Mouse (Mus musculus): ENCODE measurements around the gene Sema5a.

Sema5a gene

DNA sequence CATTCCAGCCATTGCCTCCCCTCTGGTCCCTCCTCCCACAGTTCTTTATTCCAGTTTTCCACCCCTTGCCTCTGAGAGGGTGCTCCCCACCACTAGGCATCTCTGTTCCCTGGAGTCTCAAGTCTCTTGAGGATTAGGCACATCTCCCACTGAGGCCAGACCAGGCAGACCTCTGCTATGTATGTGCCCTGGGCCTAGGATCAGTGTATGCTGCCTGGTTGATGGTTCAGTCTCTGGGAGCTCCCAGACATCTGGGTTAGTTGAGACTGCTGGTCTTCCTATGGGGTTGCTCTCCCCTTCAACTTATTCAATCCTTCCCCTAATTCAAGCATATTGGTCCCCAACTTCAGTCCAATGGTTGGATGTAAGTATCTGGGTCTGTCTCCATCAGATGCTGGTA, 189.7 kb downstream of the Sema5a start:
- no peak for DNase-seq (ENCODE audit: low read depth, low spot score)

DNA sequence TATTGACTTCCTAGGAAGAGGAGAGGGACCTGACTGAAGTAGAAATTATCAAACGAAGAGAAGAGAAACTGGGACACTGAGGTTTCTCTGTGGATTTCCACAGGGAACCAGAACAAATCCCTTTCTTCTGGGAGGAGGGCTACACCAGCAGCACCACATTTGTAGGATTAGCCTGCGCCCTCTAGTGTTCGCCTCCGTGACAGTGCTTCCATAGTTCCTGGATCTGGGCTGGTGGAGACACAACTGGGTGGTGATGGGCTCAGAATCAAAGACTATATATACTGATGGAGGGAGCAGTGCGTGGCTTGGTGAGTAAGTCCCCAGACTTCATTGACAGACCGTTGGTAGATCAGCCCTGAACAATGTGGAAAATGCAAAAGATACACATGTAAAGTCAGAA, 193.0 kb downstream of the Sema5a start:
- DNase-seq (ENCODE audit: low read depth, low spot score) = no peak

DNA sequence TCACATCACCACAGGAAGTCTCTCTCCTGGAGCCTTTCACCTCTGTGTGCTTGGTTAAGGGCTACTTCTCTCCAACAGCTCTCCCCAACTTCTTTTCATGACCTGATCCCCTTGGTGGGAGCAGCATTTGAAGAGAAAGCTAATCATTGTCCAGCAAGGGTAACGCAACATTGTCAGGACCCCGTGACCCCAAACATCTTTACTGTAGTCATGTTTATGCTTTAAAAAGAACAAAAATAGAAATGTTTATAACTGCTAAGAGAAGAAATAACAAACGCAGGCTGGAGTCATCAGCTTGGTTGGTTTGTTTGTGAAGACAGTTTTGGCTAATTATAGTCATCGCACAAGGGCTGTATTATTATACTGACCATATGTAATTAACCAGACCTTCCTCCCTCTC, 198.1 kb downstream of the Sema5a start:
- DNase-seq (ENCODE audit: low read depth, low spot score) = no peak

DNA sequence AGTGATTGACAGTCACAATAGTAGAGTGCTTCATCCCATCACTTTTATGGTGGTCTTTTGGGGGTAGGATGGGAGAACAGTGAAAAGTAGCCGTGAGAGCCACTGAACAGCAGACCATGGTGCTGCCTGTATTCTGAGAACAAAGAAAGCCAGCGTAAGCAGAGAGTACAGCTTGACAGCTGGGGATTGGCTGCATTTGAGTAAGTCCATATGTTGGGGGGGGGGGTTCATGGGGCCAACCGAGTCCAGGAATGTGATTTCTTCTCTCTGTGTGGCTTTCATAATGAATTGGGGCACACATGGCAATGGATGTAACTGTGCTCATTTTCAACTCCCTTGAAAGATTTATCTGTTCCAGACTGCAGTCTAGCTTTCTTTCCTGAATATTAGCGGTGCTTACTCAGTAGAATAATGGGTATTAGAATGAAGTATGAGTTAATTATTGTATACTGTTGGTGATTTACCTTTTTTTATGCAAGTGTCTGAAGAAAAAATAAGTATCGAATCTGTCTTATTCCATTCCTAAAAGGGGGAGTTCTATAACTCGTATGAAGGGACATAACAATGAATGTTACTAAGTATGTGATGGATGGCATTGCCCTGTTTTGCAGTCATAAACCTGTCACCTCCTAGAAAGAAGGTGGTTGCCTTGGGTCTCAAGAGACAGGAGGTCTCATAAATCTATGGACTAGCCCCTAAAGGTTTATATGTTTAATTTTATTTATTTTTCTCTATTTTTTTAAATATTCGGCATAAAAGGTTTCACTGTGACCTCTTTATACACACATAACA, 203.1 kb downstream of the Sema5a start:
- no peak for DNase-seq (ENCODE audit: low read depth, low spot score)

DNA sequence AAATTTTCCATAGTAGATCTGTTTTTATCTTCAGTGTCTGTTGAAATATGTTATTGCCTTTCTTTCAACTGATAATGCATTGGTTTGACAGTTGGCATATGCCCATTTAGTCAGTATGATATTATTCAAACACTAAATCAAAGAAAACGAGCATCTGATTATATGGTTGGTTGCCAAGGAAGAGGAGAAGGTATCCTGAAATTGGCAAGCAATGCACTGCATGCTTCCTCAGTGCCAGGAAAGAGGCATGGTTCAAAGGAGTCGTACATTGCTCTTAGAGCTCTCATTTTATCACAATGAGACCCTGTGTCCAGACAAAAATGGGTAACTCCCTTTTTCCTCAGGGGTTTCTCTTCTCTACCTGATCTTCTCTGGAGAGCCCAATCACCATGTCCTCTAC, 214.4 kb downstream of the Sema5a start:
- DNase-seq (ENCODE audit: low read depth, low spot score) = no peak

DNA sequence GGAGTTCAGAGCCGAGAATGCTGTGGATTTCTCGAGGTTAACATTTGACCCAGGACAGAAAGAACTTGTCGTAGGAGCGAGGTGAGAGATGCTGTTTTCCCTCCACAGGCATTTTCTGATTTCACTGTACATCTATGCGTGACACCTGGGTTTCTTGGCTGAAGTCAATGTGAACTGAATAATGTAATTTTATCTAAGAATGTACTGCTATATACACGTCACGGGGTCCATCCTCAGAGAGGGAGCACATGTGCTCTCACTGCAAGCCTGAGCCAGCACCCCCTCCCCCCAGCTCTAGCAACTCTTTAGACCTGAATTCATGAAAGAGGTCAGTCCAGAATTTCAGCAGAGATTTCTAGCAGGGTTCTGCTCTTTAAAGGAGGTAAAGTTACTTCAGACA, 215.6 kb downstream of the Sema5a start:
- DNase-seq (ENCODE audit: low read depth, low spot score) = no peak

DNA sequence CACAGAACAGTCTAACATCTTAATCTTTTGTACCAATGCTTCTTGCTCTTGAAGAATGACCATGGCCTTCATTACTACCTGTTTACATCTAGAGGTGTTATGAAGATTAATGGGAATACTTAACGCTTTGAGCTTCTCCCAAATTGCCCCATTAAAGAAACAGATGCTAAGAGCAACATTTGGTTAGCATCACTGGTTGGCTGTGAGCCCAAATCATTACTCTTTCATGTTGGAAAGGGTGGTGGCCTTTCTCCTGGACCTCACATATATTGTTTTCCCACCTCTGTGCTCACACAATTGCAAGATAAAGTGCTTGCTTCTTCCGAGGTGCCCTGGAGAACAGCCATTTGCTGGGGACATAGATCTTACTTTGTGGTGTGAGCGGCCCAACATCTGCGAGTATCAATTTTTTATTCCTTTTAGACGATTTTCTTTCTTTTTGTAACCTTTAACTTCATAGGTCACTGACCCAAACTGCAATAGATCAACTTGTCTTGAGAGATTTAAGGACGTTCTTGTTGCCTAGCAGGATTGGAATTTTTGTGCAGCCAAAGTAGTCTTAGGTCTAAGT, 227.0 kb downstream of the Sema5a start:
- DNase-seq (ENCODE audit: low read depth, low spot score) = no peak

DNA sequence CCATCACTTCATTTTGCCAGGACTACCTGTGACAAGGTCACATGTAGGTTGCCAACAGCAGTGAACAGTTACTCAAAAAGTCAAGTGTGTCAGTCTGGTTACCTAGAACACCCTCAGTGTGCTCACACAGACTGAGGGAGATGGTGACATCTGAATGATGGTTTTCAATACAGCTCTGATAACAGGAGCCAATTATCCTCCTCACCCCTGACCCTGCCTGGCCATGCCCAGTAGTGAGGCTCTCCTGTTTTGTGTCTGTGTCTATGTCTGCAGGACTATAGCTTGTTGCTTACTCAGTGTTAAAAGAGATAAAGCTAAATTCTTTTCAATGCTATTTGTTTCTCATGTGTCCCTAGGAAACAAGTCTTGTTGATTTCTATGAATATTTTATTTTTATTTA, 236.1 kb downstream of the Sema5a start:
- no peak for DNase-seq (ENCODE audit: low read depth, low spot score)

DNA sequence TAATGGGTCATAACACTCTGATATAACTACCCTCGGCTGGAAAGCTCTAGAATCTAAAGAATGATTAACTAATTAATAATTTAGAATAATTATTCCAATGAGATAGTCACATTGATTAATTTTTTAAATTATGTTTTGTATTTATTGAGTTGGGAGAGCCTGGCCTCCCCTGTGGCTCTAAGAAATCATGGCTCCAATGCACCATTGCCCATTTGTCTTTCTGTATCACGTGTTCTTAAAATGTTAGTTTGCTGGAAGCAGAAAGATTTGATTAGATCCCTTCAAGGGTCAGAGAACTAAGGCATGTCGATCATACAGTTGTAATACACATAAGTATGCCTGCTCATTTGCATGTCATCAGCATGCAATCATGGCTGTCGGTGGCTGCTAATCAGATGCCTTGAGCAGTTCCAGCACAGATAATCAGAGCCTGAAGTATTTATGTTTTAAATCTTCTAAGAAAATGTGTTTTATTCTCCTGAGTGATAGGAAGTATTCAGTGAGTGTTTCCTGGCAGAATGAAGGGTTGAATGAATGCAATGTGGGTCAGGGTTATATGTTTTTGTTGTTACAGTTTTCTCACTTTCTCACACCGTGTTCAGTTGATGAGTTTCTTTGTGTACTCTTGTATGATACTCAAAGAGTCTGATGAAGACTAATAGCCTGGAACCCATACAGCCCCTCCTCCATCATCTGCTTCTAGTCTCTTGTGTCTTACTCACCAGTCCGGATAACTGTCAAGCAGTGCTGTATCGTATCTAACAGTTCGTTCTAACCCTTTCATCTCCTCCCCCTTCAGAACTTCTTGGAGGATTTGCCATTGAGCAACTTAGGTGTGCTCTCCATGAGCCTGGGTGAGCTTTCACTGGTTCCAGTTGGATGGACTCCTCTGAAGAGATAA, 240.7 kb downstream of the Sema5a start:
- no peak for DNase-seq (ENCODE audit: low read depth, low spot score)

DNA sequence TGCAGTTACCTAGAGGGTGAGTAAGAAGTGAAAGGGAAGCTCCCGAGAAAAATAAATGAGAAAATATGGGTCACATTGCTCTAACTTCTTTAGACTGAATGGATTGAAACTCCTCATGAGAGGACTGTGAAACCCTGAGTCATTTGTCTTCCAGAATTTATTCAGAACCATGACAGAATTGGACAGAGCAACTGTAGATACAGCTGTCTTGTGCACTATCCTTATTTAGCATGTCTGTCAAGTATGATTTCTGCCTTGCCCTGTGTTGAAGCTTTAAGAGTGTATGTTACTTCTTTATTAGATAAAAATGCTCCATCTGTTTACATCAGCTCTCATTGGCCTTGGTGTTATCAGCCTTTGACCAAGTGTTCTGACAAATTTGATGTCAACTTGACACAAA, 243.4 kb downstream of the Sema5a start:
- no peak for DNase-seq (ENCODE audit: low read depth, low spot score)

DNA sequence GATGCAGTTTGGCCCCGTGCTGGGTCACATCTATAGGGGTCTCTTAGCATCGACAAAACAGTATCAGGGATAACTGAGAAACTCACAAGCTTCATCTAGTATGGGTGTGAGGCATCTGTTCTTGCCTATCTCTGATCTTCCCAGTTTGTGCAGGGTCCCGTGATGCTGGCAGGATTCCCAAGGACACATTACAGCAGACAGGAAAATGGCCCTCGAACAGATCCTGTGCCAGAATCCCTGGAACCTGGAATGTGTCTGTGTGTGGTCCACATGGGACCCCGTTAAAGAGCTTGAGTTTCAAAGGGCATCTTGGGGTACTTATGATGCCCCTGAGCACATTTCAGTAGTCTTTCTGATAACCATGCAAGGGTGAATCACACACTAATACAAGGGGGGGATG, 249.6 kb downstream of the Sema5a start:
- no peak for DNase-seq (ENCODE audit: low read depth, low spot score)

DNA sequence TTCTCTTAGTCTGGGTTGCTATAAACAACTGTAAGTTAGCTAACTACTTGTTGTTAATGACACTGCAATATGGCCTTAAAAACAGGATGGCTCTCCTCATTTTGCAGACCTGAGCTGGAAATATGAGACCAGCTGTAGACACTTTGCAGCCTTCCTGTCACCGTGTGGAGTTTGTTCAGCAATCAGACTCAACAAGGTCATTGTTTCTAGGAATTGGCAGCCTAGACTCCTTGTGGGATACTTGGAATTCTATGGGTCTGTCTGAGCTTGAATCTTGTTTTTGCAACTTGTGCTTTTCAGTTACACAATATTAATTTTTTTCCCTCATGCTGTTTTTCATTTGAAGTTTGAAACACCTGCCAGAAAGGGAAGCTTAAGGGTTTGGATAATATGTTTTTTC, 250.3 kb downstream of the Sema5a start:
- no peak for DNase-seq (ENCODE audit: low read depth, low spot score)

DNA sequence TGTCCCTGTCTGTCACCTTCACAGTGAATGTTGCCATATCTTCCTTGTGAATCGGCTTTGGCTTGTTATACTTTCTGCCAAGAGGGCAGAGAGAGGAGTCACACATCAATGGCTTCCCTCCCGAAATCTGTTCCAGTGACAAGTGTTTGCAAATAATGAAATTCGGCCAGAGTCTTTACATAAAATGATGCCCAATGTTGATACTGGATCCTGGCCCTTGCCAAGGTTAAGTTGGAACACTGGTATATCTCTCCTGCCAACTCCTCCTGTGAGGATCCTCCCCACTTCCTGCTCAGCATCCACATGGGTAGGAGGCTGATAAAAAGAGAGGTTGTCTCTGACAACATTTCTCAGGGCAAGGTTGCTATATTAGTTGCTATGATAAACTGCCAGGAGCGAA, 252.3 kb downstream of the Sema5a start:
- DNase-seq (ENCODE audit: low read depth, low spot score) = no peak

DNA sequence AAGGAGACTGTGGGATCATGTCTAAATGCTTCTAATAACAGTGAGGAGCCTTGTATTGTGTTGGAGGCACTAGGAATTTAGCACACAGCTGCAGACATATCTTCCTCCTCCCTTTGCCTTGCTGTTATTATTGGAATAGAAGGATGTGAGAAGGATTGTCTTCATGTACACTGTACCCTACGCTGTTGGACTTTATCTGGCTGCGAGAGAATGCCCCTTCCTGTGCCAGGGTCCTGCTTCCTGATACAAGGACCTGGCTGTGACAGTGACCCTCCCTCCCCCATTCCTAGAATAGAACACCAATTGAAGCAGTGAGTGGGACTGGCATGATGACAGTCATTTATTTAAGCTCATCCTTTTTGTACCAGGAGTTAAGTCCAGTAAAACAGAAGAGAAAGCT, 261.3 kb downstream of the Sema5a start:
- DNase-seq (ENCODE audit: low read depth, low spot score) = no peak

DNA sequence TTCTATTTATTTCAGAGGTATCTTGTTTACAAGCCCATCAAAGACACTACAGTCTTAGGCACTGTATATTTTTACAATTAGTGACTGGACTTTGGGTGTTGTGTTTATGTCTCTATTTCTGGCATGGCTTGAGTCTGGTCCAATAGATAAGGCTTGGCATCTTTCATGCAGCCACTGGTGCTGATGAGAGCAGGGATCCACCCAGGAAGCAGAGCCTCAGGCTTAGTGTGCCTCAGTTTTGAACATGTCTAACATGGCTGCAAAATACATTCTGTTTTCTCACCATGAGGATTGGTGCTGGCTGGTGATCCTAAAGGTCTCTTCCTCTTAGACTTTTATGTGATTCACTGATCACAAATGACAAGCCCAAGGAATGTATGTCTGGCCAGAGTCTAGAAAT, 263.7 kb downstream of the Sema5a start:
- DNase-seq (ENCODE audit: low read depth, low spot score) = no peak

DNA sequence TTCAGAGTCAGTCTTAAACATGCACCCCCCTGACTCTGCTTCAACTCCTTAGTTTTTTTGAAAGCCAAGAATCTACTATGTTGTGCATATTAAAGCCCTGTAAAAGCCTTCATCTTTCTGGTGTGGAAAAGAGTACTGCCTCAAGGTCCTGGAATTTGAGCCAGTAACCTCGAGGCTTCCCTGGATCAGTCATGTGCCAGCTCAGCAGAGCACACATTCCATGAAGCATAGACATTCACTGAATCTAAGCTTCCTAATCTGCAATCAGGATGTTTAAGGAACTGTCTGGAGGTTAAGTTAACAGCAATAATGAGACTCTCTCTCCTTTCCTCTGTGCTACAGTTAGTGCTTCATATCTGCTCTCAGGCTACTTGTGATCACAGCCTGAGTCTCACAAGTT, 270.3 kb downstream of the Sema5a start:
- DNase-seq (ENCODE audit: low read depth, low spot score) = no peak

DNA sequence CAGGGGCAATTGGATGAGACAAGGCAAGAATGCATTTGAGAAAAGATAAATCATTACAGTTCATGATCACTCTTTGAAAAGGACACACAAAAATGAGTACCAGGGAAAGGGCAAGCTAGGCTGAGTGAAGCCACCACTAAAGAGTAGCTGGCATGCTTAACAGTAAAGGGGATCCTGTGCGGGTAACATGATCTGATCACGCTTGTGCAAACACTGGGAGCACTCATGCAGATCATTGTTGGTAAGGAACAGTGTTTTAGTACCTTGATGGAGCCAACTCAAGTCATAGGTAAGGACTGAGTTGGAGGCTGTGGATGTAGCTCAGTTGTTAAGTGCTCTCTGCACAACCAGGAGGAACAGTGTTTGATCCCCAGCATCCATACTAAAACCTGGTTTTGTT, 273.3 kb downstream of the Sema5a start:
- DNase-seq (ENCODE audit: low read depth, low spot score) = no peak

DNA sequence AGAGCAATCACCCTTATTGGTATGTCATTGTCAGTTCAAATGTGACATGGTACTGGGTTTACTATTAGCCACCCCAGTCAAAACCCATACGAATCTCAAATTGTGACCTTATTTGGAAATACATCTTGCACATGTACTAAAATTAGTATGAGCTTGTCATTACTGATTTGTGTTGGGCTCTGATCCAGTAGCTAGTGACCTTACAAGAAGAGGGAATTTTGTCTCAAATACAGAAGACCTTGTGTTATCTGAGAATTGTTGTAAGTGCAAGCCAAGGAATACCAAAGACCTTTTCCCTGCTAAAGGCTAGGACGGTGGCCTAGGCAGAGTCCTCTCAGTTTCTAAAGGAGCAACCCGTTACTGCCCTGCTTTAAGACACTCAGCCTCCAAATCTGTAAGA, 287.9 kb downstream of the Sema5a start:
- DNase-seq (ENCODE audit: low read depth, low spot score) = no peak

DNA sequence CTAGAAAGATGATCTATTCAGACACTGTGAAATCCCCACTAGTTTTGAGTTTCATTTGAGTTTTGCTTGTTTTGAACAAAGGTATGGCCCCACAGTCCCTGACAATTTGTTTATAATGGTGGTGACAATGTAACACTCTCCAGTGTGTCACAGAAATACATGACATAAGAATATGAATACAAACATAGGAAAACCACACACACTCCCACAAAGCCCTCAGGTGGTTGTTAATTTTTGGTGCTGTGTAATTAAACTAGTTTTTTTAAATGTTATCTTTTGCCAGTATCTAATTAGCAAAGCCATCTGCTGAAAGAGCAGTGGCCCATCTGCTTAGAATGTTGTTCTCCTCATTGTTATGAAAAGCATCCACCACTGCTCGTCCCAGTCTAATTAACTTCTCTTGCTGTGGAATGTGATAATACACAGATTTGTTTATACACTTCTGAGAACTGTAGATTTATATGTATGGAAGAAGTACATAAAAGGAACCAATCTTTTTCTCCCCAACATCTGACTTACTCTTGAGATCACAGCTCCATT, 289.0 kb downstream of the Sema5a start:
- DNase-seq (ENCODE audit: low read depth, low spot score) = no peak

DNA sequence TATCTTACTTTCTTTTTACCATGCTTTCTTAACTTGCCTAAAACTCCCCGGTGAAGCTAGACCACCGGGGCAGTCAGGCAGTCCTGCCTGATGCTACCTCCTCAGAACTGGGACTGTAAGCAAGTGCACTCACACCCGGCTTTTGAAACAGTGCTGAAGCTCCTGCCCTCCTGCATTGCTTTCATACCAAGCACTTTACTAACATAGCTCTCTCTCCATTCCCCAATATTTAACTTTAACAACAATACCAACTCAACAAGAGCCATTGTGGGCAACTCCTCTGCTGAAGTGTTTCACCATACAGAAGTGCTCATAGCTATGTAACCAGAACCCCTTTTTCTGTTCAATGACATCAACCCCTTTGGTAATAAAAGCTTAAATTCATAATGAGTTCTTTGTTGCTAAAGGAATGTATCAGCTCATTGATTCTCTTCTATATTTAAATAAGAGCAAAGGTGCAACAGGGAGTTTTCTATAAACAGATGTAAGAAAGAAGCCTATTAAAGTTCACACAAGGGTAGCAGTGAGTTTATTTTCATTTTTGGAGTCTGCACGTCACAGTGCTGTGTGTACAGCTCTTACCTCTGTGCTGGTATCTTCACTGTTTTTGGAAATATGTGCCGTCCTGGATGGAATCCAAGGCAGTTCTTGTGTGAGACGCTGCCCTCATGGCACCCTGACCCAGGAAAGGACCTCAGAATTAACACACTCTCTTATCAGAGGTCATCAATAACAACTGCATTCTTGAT, 292.3 kb downstream of the Sema5a start:
- no peak for DNase-seq (ENCODE audit: low read depth, low spot score)

DNA sequence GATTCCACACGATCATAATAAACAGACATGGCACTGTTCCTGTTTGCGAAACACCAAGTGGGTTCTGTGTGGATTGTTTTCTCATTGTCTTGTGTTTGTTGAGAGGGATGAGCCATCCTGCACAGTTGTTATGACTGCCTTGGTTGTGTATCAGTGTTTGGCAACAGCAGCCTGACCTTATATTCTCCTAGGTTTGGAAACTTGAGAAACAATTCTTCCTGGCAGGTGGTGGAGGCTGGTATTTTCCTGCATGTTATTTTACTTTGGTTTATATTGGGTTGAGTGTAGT, 292.8 kb downstream of the Sema5a start:
- no peak for DNase-seq (ENCODE audit: low read depth, low spot score)

DNA sequence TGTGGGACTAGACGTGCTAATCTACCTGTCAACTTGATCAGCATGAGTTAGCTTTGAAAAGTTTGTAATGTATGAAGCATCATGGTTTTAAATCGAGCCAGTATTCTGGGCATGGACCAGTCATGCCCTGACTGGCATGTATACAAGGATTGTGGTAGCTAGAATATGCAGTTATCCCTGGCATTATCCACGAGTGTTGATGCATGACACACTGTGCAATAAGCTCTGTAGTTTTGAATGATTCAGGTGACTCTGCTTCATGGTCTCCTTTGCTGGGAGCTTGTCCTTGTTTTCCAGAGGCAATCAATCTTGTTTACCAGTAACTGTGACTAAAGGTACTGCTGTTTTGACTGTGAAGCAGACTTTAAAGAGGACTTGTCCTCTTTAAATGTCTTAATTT, 293.5 kb downstream of the Sema5a start:
- no peak for DNase-seq (ENCODE audit: low read depth, low spot score)

All from brain, embryonic 18.5 days (tissue).